Mouse (Mus musculus) liver, embryonic 16.5 days (tissue): Measurements from ENCODE around the gene Gpr39. TPM values are rescaled to one million over a fixed set of nuclear protein-coding genes. Genes with fewer than 3 reads are reported as not detected.

Source experiments
- ATAC-seq: fragments of 200-750 bp; cut with Nextera tagmentation; 2 replicates; pipeline ENCODE4 v1.8.0; 2017; ENCODE audit warnings: low read depth, mild to moderate bottlenecking, moderate number of reproducible peaks, moderate library complexity
- H3K27ac ChIP-seq: fragments of 300-500 bp; sonication (generic); 2 replicates; pipeline ENCODE4 v1.5.1; 2014; ENCODE audit warnings: mild to moderate bottlenecking, low read length
- H3K27me3 ChIP-seq: fragments of 300-500 bp; sonication (generic); 2 replicates; pipeline ENCODE4 v1.6.1; 2014; ENCODE audit warnings: low read depth, low read length, mixed read lengths; ENCODE audit not compliant: control insufficient read depth, insufficient read depth
- H3K36me3 ChIP-seq: fragments of 300-500 bp; sonication (generic); 2 replicates; pipeline ENCODE4 v1.6.1; 2014; ENCODE audit warnings: mild to moderate bottlenecking; ENCODE audit not compliant: control insufficient read depth, insufficient read depth
- H3K4me1 ChIP-seq: fragments of 300-500 bp; sonication (generic); 2 replicates; pipeline ENCODE4 v1.6.1; 2014; ENCODE audit warnings: low read depth, low read length, mixed read lengths; ENCODE audit not compliant: control insufficient read depth
- H3K4me2 ChIP-seq: fragments of 300-500 bp; sonication (generic); 2 replicates; pipeline ENCODE4 v1.6.1; 2014; ENCODE audit warnings: low read depth, low read length, mixed read lengths
- H3K4me3 ChIP-seq: fragments of 300-500 bp; sonication (generic); 2 replicates; pipeline ENCODE4 v1.5.1; 2014; ENCODE audit warnings: low read depth, mild to moderate bottlenecking, low read length
- H3K9ac ChIP-seq: fragments of 300-500 bp; sonication (generic); 2 replicates; pipeline ENCODE4 v1.6.1; 2014; ENCODE audit warnings: low read depth, low read length
- H3K9me3 ChIP-seq: fragments of 300-500 bp; sonication (generic); replicated peaks from 2 replicates; pipeline ENCODE4 v1.6.1; 2016; ENCODE audit warnings: low read length; ENCODE audit not compliant: control insufficient read depth
- WGBS: fragments of 180-500 bp; shearing (Covaris S2); extraction: QIAGEN DNeasy Blood & Tissue Kit; methylation state at CpG from one replicate; pipeline ENCODE4 v1.1.7; 2014; ENCODE audit not compliant: insufficient replicate concordance; 5-methylcytosine and 5-hydroxymethylcytosine counted together
- polyA plus RNA-seq: library from polyadenylated mRNA; unstranded; fragments of >200 nt; fragmentation: Nextera tagmentation; extraction: Ambion mirVana; gene quantifications from 2 replicates; pipeline ENCODE4 v1.2.1, GENCODE M21; 2015

Gpr39 gene
- polyA plus RNA-seq, 1 experiment from 2014 or later, result 3.5 TPM

DNA sequence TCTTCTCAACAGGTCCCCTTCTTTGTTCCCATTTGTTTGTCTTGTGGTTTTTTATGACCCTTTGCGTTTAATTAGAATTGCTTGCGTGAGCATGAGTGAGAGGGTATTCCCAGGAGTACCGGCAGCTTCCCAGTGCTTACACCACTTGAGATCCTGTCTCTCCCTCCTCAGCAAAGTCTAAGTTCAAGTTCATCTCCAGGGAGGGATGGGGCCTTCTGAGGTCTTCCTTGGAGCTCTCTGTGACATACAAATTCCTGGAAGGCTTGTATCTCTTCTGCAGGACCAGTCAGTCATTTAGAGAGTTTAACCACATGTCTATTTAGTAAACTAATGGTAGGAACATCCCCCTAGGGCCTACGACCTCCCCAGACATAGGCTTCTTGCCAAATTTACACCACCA is 55.1 kb downstream of the Gpr39 start:
- H3K27ac ChIP-seq, result no peak overlapping the region
- H3K4me3 ChIP-seq, result no peak overlapping the region
- H3K9ac ChIP-seq, result no peak overlapping the region
- no peaks in the 10 kb centered on the region for H3K27me3 ChIP-seq
- no peaks in the 10 kb centered on the region for H3K36me3 ChIP-seq
- H3K9me3 ChIP-seq, result no peaks in the 10 kb centered on the region
- no peaks in the 10 kb centered on the region for H3K4me1 ChIP-seq
- H3K4me2 ChIP-seq, result no peak overlapping the region
- ATAC-seq, result no peak
- 60% methylated on average over 4 of the region's 4 CpGs for WGBS

DNA sequence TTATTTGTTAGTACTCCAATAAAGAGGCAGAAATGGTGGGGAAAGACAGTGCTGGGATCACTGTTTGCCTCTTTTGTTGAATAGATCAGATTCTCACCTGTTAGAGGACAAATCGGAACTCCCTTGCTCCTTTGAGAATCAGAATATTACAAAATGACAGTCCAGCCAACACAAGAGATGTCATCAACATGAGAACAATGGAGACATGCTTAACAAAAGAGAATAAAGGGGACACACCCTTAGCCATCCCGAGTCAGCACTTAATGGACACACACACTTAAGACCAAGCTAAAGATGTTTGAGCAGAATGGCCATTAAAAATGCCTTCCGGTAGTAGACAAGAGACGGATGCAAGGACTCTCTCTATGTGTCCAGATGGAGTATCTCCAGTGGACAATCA is 68.0 kb downstream of the Gpr39 start:
- H3K4me2 ChIP-seq, result no peak overlapping the region
- H3K27me3 ChIP-seq, result no peaks in the 10 kb centered on the region
- no peak overlapping the region for H3K4me3 ChIP-seq
- no peaks in the 10 kb centered on the region for H3K4me1 ChIP-seq
- 61% methylated on average over 4 of the region's 4 CpGs for WGBS
- no peaks in the 10 kb centered on the region for H3K9me3 ChIP-seq
- no peaks in the 10 kb centered on the region for H3K36me3 ChIP-seq
- no peak overlapping the region for H3K27ac ChIP-seq
- no peak overlapping the region for H3K9ac ChIP-seq
- no peak for ATAC-seq

DNA sequence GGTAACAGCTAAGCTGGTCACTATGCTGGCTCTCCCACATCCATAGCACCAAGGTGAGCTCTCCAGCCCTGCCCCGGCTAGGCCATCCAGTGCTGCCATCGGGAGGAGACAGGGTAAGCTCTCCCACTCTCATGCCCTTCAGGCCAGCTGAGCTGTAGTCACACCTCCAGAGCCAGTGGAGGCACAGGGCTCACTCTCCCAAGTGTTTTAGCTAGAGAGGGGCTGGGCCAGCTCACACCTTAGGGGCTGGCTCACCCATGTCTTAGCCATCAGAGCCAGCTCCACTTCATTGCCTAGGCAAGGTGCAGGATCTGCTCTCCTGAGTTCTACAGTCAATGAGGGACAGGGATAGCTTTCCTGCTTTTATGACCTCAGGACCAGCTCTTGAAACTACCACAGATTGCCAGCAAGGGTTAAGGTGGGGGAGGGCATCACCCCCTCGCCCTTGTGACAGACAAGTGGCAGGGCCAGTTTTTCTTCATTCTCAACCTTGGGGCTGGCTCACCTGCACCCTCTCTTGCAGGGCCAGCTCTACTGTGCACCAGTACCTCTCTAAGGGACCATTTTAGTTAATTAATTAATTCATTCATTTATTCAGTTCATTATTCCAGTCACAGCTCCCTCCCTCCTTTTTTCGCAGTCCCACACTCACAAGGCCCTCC is 78.7 kb downstream of the Gpr39 start:
- no peaks in the 10 kb centered on the region for H3K4me1 ChIP-seq
- H3K4me3 ChIP-seq, result no peak overlapping the region
- H3K9ac ChIP-seq, result no peak overlapping the region
- 63% methylated on average over 4 of the region's 4 CpGs for WGBS
- ATAC-seq, result no peak
- H3K27ac ChIP-seq, result no peak overlapping the region
- no peaks in the 10 kb centered on the region for H3K9me3 ChIP-seq
- H3K4me2 ChIP-seq, result no peak overlapping the region
- H3K36me3 ChIP-seq, result no peaks in the 10 kb centered on the region
- no peaks in the 10 kb centered on the region for H3K27me3 ChIP-seq

DNA sequence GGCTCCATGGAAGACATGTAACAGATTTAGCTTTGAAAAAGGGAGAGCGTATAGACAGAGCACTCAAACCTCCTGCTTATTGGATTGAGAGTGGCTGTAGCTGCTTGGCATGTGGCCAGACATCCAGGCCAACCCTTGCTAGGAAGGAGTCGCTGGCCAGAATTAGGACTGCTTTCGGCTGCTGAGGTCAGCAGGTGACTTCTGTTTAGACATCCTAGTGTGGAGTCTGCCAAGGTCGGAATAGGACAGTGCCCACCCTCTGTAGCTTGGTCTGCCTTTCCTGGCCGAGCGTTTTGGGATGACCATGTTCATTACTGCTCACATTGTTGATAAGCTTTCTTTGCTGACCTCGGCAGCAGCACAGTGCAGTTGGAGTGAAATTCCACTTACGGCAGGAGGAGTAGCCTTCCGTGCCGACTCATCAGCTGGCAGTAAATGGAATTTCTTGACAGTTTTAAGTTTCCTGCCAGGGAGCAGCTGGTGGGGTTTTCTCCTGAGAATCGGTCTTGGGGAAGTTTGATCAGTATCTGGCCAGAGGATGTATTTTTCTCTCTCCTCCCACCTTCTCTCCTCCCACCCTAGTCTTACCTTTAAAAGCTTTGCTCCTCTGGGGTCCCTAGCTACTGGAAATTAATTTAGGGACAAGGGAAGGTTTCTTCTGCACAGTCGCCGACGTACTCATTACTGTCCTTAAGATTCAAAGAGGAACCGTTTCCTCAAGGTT is 83.3 kb downstream of the Gpr39 start:
- no peak; the same call in 1 of the 2 replicates for ATAC-seq
- Histone ChIP-seq H3K27me3 (no peaks in the 10 kb centered on the region), H3K9me3 (no peaks in the 10 kb centered on the region), H3K36me3 (no peaks in the 10 kb centered on the region), H3K4me2 (no peak overlapping the region), H3K4me3 (no peak overlapping the region), H3K4me1 (no peaks in the 10 kb centered on the region), H3K9ac (no peak overlapping the region), H3K27ac (no peak overlapping the region)
- 49% methylated on average over 15 of the region's 15 CpGs for WGBS

DNA sequence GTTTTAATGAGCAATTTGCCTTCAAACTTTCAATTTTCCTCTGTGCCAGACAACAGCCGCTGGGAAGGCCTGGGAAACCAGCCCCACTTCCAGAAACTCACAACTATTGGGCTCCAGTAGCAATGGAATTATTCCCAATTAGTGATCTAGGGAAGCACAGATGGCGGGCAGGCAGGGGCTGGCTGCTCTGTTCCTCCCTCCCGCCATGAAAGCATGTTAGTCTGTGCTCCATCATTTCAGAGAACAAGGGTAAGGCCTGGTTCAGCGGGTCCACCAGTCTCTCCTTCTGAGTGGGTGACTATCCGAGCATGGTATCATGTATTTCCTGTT is 83.9 kb downstream of the Gpr39 start:
- no peak overlapping the region for H3K27ac ChIP-seq
- H3K4me1 ChIP-seq, result no peaks in the 10 kb centered on the region
- H3K9me3 ChIP-seq, result no peaks in the 10 kb centered on the region
- no peak overlapping the region for H3K4me2 ChIP-seq
- no peak overlapping the region for H3K9ac ChIP-seq
- no peak overlapping the region for H3K4me3 ChIP-seq
- no peaks in the 10 kb centered on the region for H3K36me3 ChIP-seq
- 54% methylated on average over 5 of the region's 5 CpGs for WGBS
- ATAC-seq, result no peak
- no peaks in the 10 kb centered on the region for H3K27me3 ChIP-seq

DNA sequence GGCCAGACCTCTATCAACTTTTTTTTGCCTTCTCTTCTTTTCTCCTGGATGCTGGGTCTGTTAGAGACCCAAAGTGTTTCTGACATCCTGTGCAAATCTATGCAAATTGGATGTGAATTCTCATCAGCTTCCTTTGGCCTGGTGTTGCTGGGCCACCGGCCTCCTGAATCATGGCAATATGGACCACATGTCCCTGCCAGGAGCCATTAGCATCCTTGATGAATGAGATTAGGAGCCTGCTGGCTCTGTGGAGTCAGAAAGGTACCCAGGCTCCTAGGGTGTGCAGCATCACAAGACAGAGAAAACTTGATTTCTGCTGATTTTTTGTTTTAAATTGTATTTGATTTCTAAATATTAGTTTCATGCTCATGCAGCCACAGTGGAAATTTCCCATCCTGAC is 85.3 kb downstream of the Gpr39 start:
- WGBS, result 54% methylated on average over 1 of the region's 1 CpGs
- H3K4me2 ChIP-seq, result no peak overlapping the region
- no peaks in the 10 kb centered on the region for H3K4me1 ChIP-seq
- H3K9ac ChIP-seq, result no peak overlapping the region
- no peak overlapping the region for H3K27ac ChIP-seq
- no peaks in the 10 kb centered on the region for H3K27me3 ChIP-seq
- H3K9me3 ChIP-seq, result no peaks in the 10 kb centered on the region
- ATAC-seq, result no peak
- H3K4me3 ChIP-seq, result no peak overlapping the region
- no peaks in the 10 kb centered on the region for H3K36me3 ChIP-seq

DNA sequence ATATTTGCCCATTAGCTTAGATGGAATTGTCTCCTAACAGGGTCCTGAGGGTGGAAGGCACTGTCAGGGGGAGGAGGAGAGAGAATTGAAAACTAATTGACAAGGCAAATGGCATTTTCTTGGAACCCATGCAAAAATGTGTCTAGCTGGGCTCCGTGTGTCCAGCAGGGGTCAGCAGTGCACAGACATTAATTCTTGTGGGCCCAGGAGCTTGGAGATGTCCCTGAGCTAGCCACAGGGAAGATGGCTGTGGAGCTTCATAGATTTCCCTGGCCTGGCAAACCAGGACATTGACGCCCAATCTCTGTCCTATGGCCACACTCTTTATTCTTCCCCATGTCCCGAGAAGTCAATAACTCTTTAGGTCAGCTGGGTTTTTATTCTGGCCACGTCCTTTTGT is 113.0 kb downstream of the Gpr39 start:
- Histone ChIP-seq H3K9me3 (no peaks in the 10 kb centered on the region), H3K4me3 (no peak overlapping the region), H3K4me1 (no peaks in the 10 kb centered on the region), H3K27ac (no peak overlapping the region), H3K9ac (no peak overlapping the region), H3K36me3 (no peaks in the 10 kb centered on the region), H3K4me2 (no peak overlapping the region), H3K27me3 (no peaks in the 10 kb centered on the region)
- ATAC-seq, result no peak
- WGBS, result 20% methylated on average over 4 of the region's 4 CpGs

DNA sequence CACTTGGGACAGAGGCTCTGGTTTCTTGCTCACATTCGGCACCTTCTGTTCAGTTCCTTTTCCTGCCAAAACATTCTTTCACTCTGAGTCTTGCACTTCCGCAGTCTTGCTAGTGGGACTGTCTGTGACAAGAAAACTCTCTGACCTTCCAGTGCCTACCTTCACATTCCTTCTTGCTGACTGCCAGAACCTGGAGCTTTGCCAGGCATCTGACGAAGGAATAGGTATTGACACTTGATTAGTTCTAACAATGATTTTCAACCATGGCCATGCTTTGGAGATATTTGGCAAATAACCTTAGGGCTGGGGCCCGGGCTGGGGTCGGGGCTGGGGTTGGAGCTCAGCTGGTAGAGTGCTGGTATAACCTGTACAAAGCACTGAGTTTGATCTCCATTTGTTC is 123.7 kb downstream of the Gpr39 start:
- no peaks in the 10 kb centered on the region for H3K9me3 ChIP-seq
- H3K4me3 ChIP-seq, result no peak overlapping the region
- H3K27me3 ChIP-seq, result no peaks in the 10 kb centered on the region
- H3K36me3 ChIP-seq, result no peaks in the 10 kb centered on the region
- no peaks in the 10 kb centered on the region for H3K4me1 ChIP-seq
- ATAC-seq, result no peak
- no peak overlapping the region for H3K9ac ChIP-seq
- H3K4me2 ChIP-seq, result no peak overlapping the region
- H3K27ac ChIP-seq, result no peak overlapping the region
- WGBS, result 64% methylated on average over 5 of the region's 5 CpGs

DNA sequence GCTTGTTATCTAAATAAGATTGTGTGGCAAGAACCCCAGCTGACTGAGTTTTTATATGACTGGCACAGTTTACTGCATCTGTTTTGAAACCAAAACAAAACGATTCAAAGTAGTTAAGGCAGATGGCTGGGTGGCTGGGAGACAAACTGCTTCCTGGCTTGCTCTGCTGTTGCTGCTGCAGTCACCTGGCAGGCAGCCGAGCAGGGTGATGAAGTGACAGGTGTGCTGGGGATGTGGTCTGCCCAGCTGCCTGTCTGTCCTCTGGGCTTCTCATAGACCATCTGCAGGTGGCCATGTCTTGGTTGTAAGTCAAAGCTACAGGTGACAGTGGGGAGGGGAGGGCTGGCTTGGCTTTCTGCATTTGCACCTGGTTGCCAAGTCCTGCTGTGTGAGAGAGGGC is 131.6 kb downstream of the Gpr39 start:
- no peak overlapping the region for H3K4me3 ChIP-seq
- no peaks in the 10 kb centered on the region for H3K27me3 ChIP-seq
- no peak overlapping the region for H3K9ac ChIP-seq
- no peaks in the 10 kb centered on the region for H3K4me1 ChIP-seq
- 51% methylated on average over 2 of the region's 2 CpGs for WGBS
- no peaks in the 10 kb centered on the region for H3K36me3 ChIP-seq
- no peak overlapping the region for H3K4me2 ChIP-seq
- no peak for ATAC-seq
- H3K9me3 ChIP-seq, result no peaks in the 10 kb centered on the region
- H3K27ac ChIP-seq, result no peak overlapping the region
